Mouse (Mus musculus) bone marrow, adult 2 months (tissue): ENCODE measurements around the gene Smpd4.

ENCODE experiments used
- CTCF ChIP-seq: fragments of 200-500 bp; IDR thresholded peaks from 2 replicates; pipeline ENCODE4 v1.5.1; 2011; ENCODE audit warnings: low read length, control low read depth; ENCODE audit not compliant: control insufficient read depth, insufficient read depth
- POLR2A ChIP-seq: fragments of 200-500 bp; IDR thresholded peaks from 2 replicates; pipeline ENCODE4 v1.6.1; 2011; ENCODE audit warnings: low read depth, mild to moderate bottlenecking, control low read depth, low read length, borderline replicate concordance; ENCODE audit not compliant: control insufficient read depth

GRCm38 (mm10) chr16:17583064-17583463 lies 36.1 kb upstream of the Smpd4 start, which contains the start of gene Slc7a4:
- no peak for TF ChIP-seq POLR2A
- TF ChIP-seq CTCF = peak; percentile 65
